Mouse (Mus musculus) intestine, embryonic 16.5 days (tissue): ENCODE measurements around the gene Eif3k. TPM values are rescaled to one million over a fixed set of nuclear protein-coding genes. Genes with fewer than 3 reads are reported as not detected.

Experiments
- ATAC-seq: fragments of 200-750 bp; cut with Nextera tagmentation; 2 replicates; pipeline ENCODE4 v1.8.0; 2017; ENCODE audit warnings: moderate TSS enrichment, moderate library complexity
- H3K27ac ChIP-seq: fragments of 300-500 bp; sonication (generic); 2 replicates; pipeline ENCODE4 v1.5.1; 2014; ENCODE audit warnings: mild to moderate bottlenecking, low read length
- H3K27me3 ChIP-seq: fragments of 300-500 bp; sonication (generic); replicated peaks from 2 replicates; pipeline ENCODE4 v1.6.1; 2014; ENCODE audit warnings: low read length, control low read depth, mixed read lengths; ENCODE audit not compliant: control insufficient read depth, insufficient read depth
- H3K36me3 ChIP-seq: fragments of 300-500 bp; sonication (generic); 2 replicates; pipeline ENCODE4 v1.6.1; 2014; ENCODE audit warnings: low read length, control low read depth; ENCODE audit not compliant: control insufficient read depth, insufficient read depth
- H3K4me1 ChIP-seq: fragments of 300-500 bp; sonication (generic); 2 replicates; pipeline ENCODE4 v1.6.1; 2014; ENCODE audit warnings: low read length, control low read depth, mixed read lengths; ENCODE audit not compliant: control insufficient read depth, insufficient read depth
- H3K4me2 ChIP-seq: fragments of 300-500 bp; sonication (generic); 2 replicates; pipeline ENCODE4 v1.6.1; 2014; ENCODE audit warnings: low read depth, low read length, control low read depth
- H3K4me3 ChIP-seq: fragments of 300-500 bp; sonication (generic); 2 replicates; pipeline ENCODE4 v1.5.1; 2014; ENCODE audit warnings: mild to moderate bottlenecking, low read length
- H3K9ac ChIP-seq: fragments of 300-500 bp; sonication (generic); 2 replicates; pipeline ENCODE4 v1.6.1; 2014; ENCODE audit warnings: low read depth, low read length
- H3K9me3 ChIP-seq: fragments of 300-500 bp; sonication (generic); 2 replicates; pipeline ENCODE4 v1.6.1; 2016; ENCODE audit warnings: low read length, control low read depth; ENCODE audit not compliant: control insufficient read depth
- WGBS: fragments of 180-500 bp; shearing (Covaris S2); extraction: QIAGEN DNeasy Blood & Tissue Kit; methylation state at CpG from one replicate; pipeline ENCODE4 v1.1.7; 2014; 5-methylcytosine and 5-hydroxymethylcytosine counted together
- polyA plus RNA-seq: library from polyadenylated mRNA; unstranded; fragments of >200 nt; fragmentation: Nextera tagmentation; extraction: Ambion mirVana; gene quantifications from 2 replicates; pipeline ENCODE4 v1.2.1, GENCODE M21; 2015

Eif3k gene
- polyA plus RNA-seq, 1 experiment from 2014 or later = 362 TPM

DNA sequence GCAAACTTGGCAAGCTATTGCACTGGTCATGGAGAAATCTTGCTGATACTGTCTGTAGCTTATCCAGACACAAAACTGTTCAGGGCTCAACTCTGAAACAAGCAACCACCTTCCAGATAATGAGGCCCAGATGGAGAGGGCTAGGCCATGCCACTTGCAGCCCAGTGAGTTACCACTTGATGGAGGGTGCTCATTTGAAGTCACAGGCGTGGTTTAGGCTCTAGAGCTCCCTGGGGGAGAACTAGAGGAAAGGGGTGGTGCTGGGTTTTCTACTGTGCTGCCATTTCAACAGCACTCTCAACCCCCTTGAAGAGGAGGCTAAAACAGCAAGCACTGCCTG is 35.4 kb downstream of the Eif3k start:
- Histone ChIP-seq H3K9ac (no peak overlapping the region), H3K27me3 (no peaks in the 10 kb centered on the region), H3K4me3 (no peak overlapping the region), H3K9me3 (no peaks in the 10 kb centered on the region), H3K4me2 (no peak overlapping the region), H3K27ac (peak overlapping the region; percentile 85), H3K4me1 (peaks cover 88% of the 10 kb centered on the region), H3K36me3 (peaks cover 3% of the 10 kb centered on the region; the same call in 1 of the 2 replicates)
- ATAC-seq = no peak
- WGBS = 29% methylated on average over 1 of the region's 1 CpGs

DNA sequence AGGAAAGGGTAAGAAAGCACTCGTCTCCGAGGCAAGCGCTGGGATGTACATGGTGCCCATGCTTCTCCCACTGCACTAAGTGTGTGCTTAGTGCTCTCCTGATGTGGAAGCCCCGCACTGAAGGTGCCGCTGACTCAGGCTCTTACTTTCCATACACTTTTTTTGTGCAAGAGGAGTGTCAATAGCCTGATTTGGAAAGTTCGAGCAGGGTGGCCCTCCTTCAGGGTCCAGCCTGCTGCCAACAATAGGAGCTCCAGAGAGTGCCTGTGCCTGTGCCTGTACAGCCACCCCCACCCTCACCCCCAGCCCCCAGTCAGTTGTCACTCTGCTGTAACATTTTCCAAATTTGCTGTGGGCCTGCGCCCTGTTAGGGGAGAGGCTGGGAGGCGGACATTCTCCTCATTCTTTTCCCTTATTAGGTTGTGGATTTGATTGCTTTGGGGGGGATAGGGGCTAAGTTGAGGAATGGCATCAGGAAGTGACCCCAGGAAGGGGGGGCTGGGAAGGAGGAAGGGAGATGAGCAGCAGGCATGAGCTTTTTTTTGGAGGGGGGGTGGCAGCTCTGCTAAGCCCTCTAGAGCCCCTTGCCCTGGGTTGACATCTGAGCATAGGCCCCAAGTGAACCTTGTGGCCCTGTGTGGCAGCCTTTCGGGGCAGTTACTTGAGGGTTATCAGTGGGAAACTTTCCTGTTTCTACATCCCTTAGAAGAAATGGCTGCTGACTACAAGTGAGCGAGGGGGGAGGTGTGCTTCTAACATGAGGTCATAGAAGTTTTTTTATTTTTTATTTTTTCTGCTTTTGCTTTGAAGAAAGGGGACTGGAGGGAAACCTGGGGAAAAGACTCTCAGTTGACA is 36.0 kb downstream of the Eif3k start:
- peak; percentile 68 for ATAC-seq
- Histone ChIP-seq H3K27me3 (no peaks in the 10 kb centered on the region), H3K4me3 (no peak overlapping the region), H3K4me2 (peak overlapping the region; percentile 13; the same call in 1 of the 2 replicates), H3K4me1 (peaks cover 88% of the 10 kb centered on the region), H3K27ac (peak overlapping the region; percentile 85), H3K9me3 (no peaks in the 10 kb centered on the region), H3K9ac (peak overlapping the region; percentile 44; the same call in 1 of the 2 replicates), H3K36me3 (peaks cover 3% of the 10 kb centered on the region; the same call in 1 of the 2 replicates)
- WGBS = 26% methylated on average over 10 of the region's 10 CpGs

DNA sequence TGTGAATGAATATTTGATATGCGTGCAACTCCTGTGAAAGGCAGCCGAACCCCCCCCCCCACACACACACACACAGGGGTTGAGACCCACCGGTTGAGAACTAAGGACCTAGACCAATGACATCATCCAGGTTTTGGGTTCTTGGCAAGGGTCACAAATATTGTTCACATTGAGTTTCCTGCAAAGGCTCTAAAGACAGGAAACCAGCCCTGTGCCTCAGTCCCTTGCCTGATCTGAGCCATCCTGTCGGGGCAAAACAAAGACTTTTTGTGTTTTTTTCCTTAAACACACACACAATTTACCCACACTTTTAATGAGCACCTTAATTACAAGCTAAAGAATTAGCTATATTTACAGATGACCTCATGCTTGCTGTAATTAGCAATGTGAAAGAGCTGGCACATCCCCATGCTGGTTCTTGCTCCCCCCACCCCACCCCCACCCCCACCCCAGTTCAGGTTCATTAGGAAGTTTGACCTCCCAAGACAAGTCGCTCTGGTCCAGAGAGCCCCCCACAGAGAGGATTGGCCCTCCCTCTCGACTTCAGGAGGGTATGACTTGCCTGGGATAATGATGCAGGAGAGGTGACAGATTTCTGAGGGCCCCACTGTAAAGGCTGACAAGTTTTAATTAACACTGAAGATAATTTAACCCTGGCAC is 36.8 kb downstream of the Eif3k start:
- Histone ChIP-seq H3K9me3 (no peaks in the 10 kb centered on the region), H3K4me2 (peak overlapping the region; percentile 13; the same call in 1 of the 2 replicates), H3K36me3 (peaks cover 3% of the 10 kb centered on the region; the same call in 1 of the 2 replicates), H3K4me3 (no peak overlapping the region), H3K9ac (peak overlapping the region; percentile 44; the same call in 1 of the 2 replicates), H3K4me1 (peaks cover 91% of the 10 kb centered on the region), H3K27ac (peak overlapping the region; percentile 85), H3K27me3 (no peaks in the 10 kb centered on the region)
- no peak for ATAC-seq
- WGBS = 44% methylated on average over 6 of the region's 6 CpGs

DNA sequence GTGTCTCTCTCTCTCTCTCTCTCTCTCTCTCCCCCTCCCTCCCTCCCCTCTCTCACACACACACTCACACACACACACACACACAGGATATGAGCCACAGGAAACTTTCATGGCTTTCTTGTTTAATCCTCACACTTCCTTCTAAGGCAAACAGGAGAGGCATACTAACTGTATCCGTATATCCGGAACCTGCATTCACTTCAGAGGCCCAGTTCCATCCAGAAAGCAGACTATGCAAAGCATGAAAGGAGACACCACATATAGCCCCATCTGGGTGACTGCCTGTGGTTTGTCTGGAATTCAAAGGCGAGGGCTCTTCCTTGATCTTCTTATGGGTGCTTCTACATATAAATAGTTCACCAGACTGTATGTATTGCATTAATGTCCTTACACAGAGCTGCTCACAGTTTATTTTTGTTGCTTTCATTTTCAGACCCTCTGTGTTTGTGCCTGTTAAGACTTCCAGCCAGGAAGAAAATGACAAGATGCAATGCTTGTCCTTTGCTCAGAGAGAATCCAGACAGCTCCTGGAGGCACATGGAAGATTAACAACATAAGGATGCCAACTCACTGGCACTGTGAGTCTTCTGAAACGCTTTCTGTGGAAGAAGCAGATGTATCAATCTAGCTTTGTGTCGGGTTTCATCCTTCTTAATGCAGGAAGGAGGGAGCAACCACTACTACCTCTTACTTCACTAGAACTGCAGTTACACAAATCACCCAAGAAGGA is 38.0 kb downstream of the Eif3k start:
- no peaks in the 10 kb centered on the region for H3K9me3 ChIP-seq
- H3K36me3 ChIP-seq = peaks cover under 1% of the 10 kb centered on the region; the same call in 1 of the 2 replicates
- no peak overlapping the region for H3K9ac ChIP-seq
- H3K4me1 ChIP-seq = peaks cover 91% of the 10 kb centered on the region
- WGBS = 36% methylated on average over 5 of the region's 5 CpGs
- no peaks in the 10 kb centered on the region for H3K27me3 ChIP-seq
- H3K4me2 ChIP-seq = no peak overlapping the region
- H3K27ac ChIP-seq = peak overlapping the region; percentile 85
- no peak for ATAC-seq
- H3K4me3 ChIP-seq = no peak overlapping the region

DNA sequence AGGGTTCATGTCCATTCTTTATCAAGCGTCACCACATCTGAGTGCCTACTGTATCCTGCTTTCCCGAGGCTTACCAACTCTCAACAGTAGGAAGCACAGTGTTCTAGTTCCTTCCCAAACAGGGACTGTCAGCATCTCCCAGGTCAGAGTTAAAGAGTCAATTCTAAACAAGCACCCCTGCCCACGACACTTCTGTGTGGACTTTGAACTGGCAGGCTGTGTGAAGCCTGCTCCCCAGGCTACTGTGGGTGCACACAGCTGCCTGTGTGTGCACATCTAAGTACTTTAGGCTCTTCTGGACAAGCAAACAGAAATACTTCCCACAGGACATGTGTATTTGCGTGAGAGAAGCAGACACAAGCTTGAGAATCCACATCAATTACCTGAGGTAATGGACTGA is 40.1 kb downstream of the Eif3k start:
- peak; percentile 27; the same call in 1 of the 2 replicates for ATAC-seq
- H3K4me1 ChIP-seq = peaks cover 89% of the 10 kb centered on the region
- no peaks in the 10 kb centered on the region for H3K27me3 ChIP-seq
- no peaks in the 10 kb centered on the region for H3K9me3 ChIP-seq
- H3K4me3 ChIP-seq = no peak overlapping the region
- peak overlapping the region; percentile 78 for H3K27ac ChIP-seq
- 46% methylated on average over 4 of the region's 4 CpGs for WGBS
- H3K4me2 ChIP-seq = peak overlapping the region; percentile 7; the same call in 1 of the 2 replicates
- peak overlapping the region; percentile 49 for H3K9ac ChIP-seq
- H3K36me3 ChIP-seq = peaks cover 2% of the 10 kb centered on the region; the same call in 1 of the 2 replicates

DNA sequence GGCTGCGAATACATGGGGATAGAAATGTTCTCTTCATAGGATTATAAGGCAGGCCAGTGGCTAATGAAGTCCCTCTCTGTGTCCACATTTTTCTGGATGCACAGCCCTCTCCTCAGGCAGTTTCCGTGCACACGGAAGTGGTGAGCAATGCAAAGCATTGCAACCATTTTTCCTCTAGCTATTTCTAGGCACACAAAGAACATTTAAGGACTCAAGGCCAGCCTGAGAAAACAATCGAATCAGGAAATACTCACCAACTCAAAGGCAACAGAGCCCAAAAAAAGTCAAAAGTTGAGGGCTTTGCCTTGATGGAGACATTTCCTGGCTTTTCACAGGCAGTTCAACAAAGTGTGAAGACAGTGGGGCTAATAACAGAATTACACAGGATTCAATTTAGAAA is 40.5 kb downstream of the Eif3k start:
- Histone ChIP-seq H3K9me3 (no peaks in the 10 kb centered on the region), H3K27me3 (no peaks in the 10 kb centered on the region), H3K4me2 (no peak overlapping the region), H3K9ac (peak overlapping the region; percentile 49), H3K36me3 (peaks cover 2% of the 10 kb centered on the region; the same call in 1 of the 2 replicates), H3K27ac (peak overlapping the region; percentile 78), H3K4me3 (no peak overlapping the region), H3K4me1 (peaks cover 88% of the 10 kb centered on the region)
- no peak for ATAC-seq
- 62% methylated on average over 4 of the region's 4 CpGs for WGBS

DNA sequence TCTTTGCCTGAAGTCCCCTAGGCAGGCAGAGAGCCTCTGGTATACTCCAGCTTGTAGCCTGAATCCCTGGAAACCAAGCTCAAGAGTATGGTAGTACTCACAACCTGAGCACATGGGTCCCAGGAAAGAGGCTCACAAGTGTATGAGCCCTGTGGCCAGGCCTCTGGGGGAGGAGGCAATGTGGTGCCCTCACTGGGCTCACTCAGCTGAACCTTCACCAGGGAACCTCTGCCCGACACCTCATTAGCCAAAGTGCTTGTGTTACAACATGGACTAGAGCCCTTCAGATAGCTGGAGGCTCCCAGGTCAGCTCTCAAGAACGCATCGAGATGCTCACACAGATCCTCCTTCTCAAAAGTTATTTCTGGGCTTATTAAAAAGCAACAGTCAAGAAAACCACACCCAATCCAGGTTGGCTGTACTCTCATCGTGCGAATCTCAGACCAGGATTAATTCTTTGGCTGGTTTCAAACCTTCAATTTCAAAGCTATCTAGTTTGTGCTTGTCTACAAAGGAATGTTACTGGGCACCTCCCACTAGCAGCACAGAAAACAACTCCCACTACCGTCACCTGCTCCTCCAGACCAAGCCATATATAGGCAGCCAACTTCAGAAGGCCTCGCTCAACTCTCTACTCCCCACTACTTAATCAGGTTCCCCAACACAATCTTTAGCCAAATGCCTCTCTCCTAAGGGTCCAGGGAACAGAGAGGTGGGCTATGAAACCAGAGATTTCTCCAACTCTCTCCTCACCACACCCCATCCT is 42.1 kb downstream of the Eif3k start:
- no peaks in the 10 kb centered on the region for H3K9me3 ChIP-seq
- peak overlapping the region; percentile 71 for H3K27ac ChIP-seq
- WGBS = 74% methylated on average over 7 of the region's 7 CpGs
- peaks cover 78% of the 10 kb centered on the region for H3K4me1 ChIP-seq
- no peak overlapping the region for H3K4me2 ChIP-seq
- peaks cover 2% of the 10 kb centered on the region; the same call in 1 of the 2 replicates for H3K36me3 ChIP-seq
- ATAC-seq = peak; percentile 23; the same call in 1 of the 2 replicates
- no peak overlapping the region for H3K9ac ChIP-seq
- H3K4me3 ChIP-seq = no peak overlapping the region
- H3K27me3 ChIP-seq = no peaks in the 10 kb centered on the region

DNA sequence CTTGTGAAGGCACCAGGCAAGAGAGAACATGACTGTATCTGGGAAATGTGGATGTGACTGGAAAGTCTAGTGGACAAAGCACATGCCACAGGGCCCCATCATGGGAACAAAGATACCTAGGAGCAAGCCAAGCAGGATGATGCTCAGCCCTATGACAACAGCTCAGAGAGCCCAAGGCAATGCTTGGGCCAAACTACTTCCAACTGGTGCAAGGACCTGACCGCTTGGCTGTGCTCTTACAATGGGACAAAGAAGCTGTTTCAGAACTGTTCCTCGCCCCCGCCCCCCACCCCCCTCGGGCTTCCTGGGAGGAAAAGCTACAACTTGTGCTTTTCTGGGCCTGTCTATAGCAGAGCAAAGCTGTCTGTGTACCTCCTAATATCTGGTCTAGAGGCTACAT is 43.0 kb downstream of the Eif3k start:
- no peaks in the 10 kb centered on the region for H3K9me3 ChIP-seq
- no peak for ATAC-seq
- peaks cover 81% of the 10 kb centered on the region for H3K4me1 ChIP-seq
- no peak overlapping the region for H3K9ac ChIP-seq
- H3K27ac ChIP-seq = peak overlapping the region; percentile 49
- 80% methylated on average over 4 of the region's 4 CpGs for whole genome bisulfite sequencing
- no peak overlapping the region for H3K4me3 ChIP-seq
- peaks cover 2% of the 10 kb centered on the region; the same call in 1 of the 2 replicates for H3K36me3 ChIP-seq
- no peaks in the 10 kb centered on the region for H3K27me3 ChIP-seq
- H3K4me2 ChIP-seq = no peak overlapping the region
